Mouse (Mus musculus): Measurements from ENCODE around the gene Usp34.
"Not testable (repeated sequence)": the region's sequence is repeated elsewhere in the genome, so short reads cannot be mapped to it uniquely, and the experiment has no call there.

The Usp34 gene

DNA sequence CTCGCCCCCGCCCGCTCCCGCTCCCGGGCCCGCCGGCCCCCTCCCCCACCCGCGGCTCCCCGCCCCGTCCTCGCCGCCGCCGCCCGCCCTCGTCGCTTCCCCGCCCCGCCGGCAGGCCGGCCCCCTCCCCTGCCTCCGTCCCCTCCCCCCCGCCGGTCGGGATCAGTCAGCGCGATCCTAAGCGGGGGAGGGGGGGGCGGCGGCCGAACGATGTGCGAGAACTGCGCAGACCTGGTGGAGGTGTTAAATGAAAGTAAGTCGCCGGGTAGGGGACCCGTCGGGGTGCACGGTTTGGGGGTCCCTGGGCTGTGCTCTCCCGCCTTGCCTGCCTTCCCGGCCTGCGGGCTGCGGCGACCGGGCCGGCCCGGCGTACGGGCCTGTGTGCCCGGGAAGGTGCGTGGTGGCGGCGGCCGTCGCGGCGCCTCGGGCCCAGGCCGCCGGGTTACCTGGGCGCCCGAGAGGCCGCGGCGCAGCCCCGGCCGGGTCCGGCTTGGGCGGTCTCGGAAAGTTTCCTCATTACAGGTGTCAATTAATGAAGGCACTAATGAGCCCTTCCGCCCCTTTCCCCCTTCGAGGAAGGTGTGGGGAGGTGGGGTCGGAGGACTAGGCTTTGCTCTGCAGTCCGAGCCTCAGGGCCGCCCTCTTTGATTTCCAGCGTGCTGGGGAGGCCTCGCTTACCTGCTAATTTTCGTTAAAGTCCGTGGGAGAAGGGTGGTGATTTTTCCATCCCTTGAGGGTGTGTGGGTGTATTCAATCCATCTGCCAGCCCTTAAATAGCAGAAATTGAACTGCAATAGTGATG lies at the start of gene Usp34:
Gene Usp34, plus strand, starts transcription at position 132 of the 802 bp plus-strand sequence.
- peak; percentile 67 for DNase-seq (ENCODE audit: low spot score)

GRCm38 (mm10) chr11:23259073-23259472 lies 47.6 kb upstream of the Usp34 start:
- no peak for DNase-seq (ENCODE audit: low spot score)

- no peak for DNase-seq (ENCODE audit: low spot score)
These were observed 47.2 kb upstream of the Usp34 start for GRCm38 (mm10) chr11:23259481-23259880.

DNA sequence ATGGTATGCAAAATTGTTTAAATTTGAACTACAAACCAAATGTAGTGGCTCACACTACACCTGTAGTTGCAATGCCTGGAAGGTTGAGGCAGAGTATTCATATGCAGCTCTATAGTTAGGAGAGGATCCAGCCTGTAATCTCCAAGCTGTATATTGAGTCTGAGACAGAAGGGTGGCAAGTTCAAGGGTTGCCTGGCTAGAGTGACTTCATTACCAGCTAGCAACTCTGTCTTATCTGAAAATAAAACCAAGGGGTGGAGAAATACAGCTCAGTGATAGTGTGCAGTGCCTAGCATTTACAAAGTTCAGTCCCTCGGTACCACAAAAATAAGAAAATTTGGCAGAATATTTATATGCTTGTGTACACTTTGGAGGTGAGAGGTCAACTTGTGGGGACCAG lies 46.5 kb upstream of the Usp34 start:
- DNase-seq (ENCODE audit: low spot score), result no peak

GRCm38 (mm10) chr11:23261490-23261889 lies 45.2 kb upstream of the Usp34 start:
- DNase-seq (ENCODE audit: low spot score), result no peak

GRCm38 (mm10) chr11:23264949-23265348 lies 41.7 kb upstream of the Usp34 start:
- DNase-seq (ENCODE audit: low spot score), result no peak

DNA sequence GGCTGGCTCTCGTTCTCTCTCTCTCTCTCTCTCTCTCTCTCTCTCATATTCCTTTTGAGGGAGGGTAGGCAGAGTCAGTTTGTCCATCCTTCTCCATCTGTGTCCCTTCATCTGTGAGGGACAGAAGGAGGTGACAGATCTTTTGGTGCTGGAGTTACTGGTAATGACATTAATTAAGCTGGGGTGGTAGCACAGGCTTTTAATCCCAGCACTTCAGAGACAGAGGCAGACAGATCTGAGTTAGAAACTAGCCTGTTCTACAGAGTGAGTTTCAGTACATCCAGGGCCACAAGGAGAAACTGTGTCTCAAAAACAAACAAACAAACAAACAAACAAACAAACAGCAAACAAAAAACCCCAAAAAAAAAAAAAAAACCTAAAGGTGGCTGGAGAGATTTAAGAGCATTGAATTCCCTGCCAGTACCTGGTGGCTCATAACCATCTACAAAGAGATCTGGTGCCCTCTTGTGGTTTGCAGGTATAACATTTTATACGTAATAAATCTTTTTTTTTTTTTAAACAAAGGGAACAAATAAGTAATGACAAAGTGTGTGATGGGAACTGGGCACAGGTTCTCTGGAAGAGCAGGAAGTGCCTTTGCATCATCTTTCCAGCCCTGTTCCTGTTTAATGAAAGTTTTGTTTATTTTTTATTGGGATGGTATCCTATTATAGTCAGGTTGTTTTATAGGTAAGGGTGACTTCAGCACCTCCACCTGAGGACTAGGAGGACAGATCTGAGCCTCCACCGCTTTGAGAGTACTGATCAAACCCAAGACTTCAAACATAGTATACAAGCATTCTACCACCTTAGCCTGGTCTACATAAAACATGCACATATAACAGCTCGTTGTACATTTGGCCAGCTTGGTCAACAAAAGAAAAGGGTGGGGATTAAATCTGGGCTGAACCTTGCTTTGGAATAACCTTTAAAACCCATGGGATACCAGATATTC lies 34.6 kb upstream of the Usp34 start:
- DNase-seq (ENCODE audit: low spot score), result peak; percentile 61

GRCm38 (mm10) chr11:23275780-23276179 lies 30.9 kb upstream of the Usp34 start:
- no peak for DNase-seq (ENCODE audit: low spot score)

- DNase-seq (ENCODE audit: low spot score), result no peak
These were observed 22.2 kb upstream of the Usp34 start for GRCm38 (mm10) chr11:23284469-23284868.

DNA sequence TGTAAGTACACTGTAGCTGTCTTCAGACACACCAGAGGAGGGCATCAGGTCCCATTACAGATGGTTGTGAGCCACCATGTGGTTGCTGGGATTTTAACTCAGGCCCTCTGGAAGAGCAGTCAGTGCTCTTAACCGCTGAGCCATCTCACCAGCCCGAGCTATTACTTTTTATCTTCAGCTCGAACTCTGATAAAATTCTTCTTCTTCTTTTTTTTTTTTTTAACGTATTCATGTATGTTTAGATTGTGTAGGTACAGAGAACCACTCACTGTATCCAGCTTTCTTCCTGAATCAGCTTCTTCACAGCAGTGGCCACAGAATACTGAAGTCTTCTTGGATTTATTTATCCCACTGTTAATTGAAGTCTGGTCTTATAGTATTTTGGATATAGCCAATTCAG lies 17.8 kb upstream of the Usp34 start:
- DNase-seq (ENCODE audit: low spot score), result not testable (repeated sequence)

DNA sequence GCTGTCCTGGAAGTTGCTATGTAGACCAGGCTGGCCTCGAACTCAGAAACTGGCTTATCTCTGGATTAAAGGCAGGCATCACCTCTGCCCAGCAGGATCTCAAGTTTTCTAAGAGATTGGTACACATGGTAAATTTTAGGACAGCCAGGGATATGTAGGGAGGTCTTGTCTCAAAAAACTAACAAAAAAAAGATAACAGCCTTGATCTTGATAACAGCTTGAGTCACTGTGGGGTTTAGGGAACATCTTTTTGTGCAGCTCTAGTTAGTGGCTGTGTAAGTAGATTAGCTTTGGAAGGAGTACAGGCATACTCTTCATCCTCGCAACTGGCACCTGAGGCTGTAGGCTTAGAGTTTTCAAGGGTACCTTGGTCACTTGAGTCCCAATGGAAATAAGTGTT lies 9.3 kb upstream of the Usp34 start:
- DNase-seq (ENCODE audit: low spot score), result no peak

GRCm38 (mm10) chr11:23298301-23298700 lies 8.4 kb upstream of the Usp34 start:
- DNase-seq (ENCODE audit: low spot score), result no peak

GRCm38 (mm10) chr11:23299910-23300309 lies 6.8 kb upstream of the Usp34 start:
- DNase-seq (ENCODE audit: low spot score), result no peak

- no peak for DNase-seq (ENCODE audit: low spot score)
These were observed 3.6 kb upstream of the Usp34 start for GRCm38 (mm10) chr11:23303126-23303525.

DNA sequence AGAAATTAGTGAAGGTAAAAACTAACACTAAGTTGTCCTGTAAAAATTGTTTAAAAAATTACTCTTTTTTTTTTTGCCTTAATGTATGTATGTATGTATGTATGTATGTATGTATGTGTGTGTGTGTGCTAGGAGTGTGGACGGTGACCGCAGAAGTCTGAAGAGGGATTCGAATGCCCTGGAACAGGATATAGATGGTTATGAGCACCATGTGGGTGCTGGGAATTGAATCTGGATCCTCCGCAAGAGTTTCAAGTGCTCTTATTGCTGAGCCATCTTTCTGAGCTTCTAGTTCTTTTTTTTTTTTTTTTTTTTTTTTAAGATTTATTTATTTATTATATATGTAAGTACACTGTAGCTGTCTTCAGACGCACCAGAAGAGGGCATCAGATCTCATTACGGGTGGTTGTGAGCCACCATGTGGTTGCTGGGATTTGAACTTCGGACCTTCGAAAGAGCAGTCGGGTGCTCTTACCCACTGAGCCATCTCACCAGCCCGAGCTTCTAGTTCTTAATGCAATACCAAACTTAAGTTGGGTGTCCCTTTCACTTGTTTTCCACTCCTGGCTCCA lies 1.5 kb upstream of the Usp34 start:
- DNase-seq (ENCODE audit: low spot score), result not testable (repeated sequence)

- DNase-seq (ENCODE audit: low spot score), result peak; percentile 96
These were observed 754 bp upstream of the Usp34 start for GRCm38 (mm10) chr11:23305673-23306608.

DNA sequence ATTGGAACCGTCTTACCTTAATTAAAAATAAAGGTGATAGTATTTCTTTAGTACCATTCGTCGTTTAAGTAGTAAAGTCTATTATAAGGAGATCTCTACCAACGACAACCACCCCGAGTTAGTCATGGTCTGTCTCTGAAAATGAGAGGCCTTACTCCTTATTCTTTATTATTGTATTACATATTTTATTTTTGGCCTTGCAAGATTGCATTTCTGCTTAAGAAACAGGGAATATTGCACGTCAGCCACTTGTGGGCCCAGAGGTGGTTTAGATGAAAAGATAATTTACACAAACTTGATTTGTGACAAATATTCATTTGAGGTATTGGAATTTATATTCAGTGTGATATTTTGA lies 848 bp downstream of the Usp34 start:
- no peak for DNase-seq (ENCODE audit: low spot score)

DNA sequence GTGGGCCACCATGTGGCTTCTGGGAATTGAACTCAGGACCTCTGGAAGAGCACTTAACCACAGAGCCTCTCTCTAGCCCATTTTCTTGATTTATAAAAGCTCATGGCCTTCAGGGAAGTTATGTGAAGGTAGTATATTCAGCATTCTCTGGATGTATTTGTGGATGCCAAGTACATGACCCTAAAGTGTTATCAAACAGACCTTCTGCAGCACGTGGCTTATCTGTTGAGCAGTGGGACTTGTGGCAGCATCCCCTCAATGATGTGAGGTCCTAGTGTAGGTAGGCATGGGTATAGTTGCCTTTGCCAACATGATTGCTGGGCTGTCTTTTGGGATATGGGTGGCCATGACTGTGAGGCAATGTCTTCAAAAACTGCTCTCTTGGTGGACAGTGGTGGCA lies 6.8 kb downstream of the Usp34 start:
- no peak for DNase-seq (ENCODE audit: low spot score)

DNA sequence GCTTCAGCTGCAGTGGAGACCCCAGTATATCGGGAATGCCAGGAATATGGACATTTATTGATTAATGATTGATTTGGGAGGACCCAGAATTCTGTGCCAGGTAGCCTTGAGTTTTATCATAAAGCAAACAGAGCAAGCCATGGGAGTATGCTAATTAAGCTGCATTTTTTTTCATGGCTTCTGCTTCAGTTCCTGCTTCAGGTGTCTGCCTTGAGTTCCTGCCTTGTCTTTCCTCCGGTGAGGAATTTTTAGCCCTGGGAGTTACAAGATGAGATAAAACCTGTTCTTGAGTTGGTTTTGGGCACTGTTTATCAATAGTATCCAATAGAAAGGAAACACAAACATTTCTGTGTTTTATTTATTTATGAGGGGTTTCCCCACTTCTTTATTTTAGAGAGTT lies 22.7 kb downstream of the Usp34 start:
- DNase-seq (ENCODE audit: low spot score), result no peak

DNA sequence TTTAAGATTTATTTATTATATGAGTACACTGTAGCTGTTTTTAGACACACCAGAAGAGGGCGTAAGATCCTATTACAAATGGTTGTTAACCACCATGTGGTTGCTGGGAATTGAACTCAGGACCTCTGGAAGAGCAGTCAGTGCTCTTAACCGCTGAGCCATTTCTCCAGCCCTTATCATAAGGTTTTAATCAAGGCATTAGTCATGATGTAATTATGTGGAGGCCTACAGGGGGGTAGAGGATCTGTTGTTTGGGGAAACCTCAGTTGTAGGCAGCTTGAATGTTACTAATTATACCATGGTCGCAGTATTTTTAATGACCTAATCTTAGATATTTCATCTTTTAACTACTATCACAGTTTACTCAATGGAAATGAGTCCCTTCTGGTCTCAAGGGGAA lies 25.4 kb downstream of the Usp34 start:
- no peak for DNase-seq (ENCODE audit: low spot score)

- DNase-seq (ENCODE audit: low spot score), result no peak
These were observed 28.5 kb downstream of the Usp34 start for GRCm38 (mm10) chr11:23335160-23335559.

- not testable (repeated sequence) for DNase-seq (ENCODE audit: low spot score)
These were observed 50.5 kb downstream of the Usp34 start for GRCm38 (mm10) chr11:23357226-23357625.

Data from retina, embryonic 14.5 days (tissue).